Mouse (Mus musculus): ENCODE measurements around the gene Cep170b. TPM values are rescaled to one million over a fixed set of nuclear protein-coding genes. Genes with fewer than 3 reads are reported as not detected.

The Cep170b gene
- polyA plus RNA-seq, 1 experiment: 129 TPM

DNA sequence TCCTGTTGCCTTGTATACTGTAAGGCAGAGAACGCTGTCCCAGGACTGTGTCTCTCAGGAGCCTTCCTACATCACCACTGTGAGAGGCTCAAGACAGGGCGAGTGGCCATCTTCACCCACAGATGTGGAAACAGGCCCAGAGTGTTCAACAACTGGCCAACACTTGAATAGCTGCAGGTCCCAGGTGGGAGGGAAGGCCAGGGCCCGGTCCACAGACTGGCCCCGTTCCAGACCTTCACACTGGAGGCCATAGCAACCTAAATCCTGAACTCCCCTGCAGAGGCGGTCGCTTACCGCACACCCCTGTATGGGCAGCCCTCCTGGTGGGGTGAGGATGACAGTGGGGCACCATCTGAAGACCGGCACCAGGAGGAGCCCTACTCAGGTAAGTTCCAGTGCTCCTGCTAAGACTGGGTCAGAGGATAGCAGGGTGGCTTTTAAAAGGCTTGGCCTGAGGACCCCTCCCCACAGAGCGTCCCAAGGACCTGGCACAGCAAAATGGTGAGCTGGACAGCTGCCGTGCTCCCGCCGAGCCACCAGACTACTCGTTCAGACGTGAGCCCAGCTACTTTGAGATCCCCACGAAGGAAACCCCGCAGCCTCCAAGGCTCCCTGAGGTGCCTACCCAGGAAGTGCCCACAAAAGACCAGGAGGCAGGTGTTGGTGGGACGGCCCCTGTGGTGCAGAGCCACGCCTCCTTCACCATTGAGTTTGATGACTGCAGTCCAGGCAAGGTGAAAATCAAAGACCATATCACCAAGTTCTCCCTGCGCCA is 14.8 kb downstream of the Cep170b start:
- Histone ChIP-seq H3K27ac (ENCODE audit: insufficient read depth, low read length) (no peak overlapping the region), H3K4me3 (ENCODE audit: insufficient read depth, low read length) (no peak overlapping the region), H3K4me1 (ENCODE audit: control insufficient read depth, insufficient read depth, low read length) (no peaks in the 10 kb centered on the region)
- TF ChIP-seq CTCF (IDR thresholded peaks at IDR 0.05; ENCODE audit: extremely low read depth, insufficient read depth, low read length) (no peak), POLR2A (IDR thresholded peaks at IDR 0.05; ENCODE audit: extremely low read depth, insufficient read depth, low read length) (no peak)

GRCm38 (mm10) chr12:112735896-112736635 is 15.8 kb downstream of the Cep170b start:
- Histone ChIP-seq H3K4me3 (ENCODE audit: insufficient read depth, low read length) (no peak overlapping the region), H3K27ac (ENCODE audit: insufficient read depth, low read length) (no peak overlapping the region), H3K4me1 (ENCODE audit: control insufficient read depth, insufficient read depth, low read length) (no peaks in the 10 kb centered on the region)
- TF ChIP-seq POLR2A (IDR thresholded peaks at IDR 0.05; ENCODE audit: extremely low read depth, insufficient read depth, low read length) (no peak), CTCF (IDR thresholded peaks at IDR 0.05; ENCODE audit: extremely low read depth, insufficient read depth, low read length) (no peak)

DNA sequence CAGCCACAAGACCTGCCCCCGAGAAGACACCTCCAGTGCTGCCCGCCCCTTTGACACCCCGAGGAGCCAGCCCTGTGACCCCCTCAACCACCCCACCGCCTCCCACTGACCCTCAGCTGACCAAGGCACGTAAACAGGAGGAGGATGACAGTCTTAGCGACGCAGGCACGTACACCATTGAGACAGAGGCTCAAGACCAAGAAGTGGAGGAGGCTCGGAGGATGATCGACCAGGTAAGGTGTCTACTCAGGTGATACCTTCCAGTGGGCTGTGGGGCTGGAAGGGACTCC is 16.3 kb downstream of the Cep170b start:
- H3K4me3 ChIP-seq (ENCODE audit: insufficient read depth, low read length): no peak overlapping the region
- H3K4me1 ChIP-seq (ENCODE audit: control insufficient read depth, insufficient read depth, low read length): no peaks in the 10 kb centered on the region
- TF ChIP-seq CTCF (IDR thresholded peaks at IDR 0.05; ENCODE audit: extremely low read depth, insufficient read depth, low read length) (no peak), POLR2A (IDR thresholded peaks at IDR 0.05; ENCODE audit: extremely low read depth, insufficient read depth, low read length) (no peak)
- H3K27ac ChIP-seq (ENCODE audit: insufficient read depth, low read length): no peak overlapping the region

DNA sequence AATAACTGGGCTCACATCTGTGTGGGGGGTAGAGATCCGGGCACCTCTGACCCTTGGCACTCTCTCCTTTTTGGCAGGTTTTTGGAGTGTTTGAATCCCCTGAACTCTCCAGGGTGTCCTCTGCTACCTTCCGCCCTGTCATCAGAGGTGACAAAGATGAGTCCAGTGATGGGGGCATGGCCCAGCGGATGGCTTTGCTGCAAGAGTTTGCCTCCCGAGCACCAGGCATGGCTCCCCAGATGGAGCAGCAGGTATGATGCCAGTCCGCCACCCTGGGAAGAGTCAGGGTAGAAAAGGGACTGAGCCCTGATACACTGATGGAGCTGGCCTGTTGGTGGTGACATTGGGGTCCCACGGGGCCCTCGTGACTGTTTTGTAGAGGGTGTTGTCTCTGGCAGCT is 16.8 kb downstream of the Cep170b start:
- no peak overlapping the region for H3K27ac ChIP-seq (ENCODE audit: insufficient read depth, low read length)
- no peak overlapping the region for H3K4me3 ChIP-seq (ENCODE audit: insufficient read depth, low read length)
- TF ChIP-seq POLR2A (IDR thresholded peaks at IDR 0.05; ENCODE audit: extremely low read depth, insufficient read depth, low read length) (no peak), CTCF (IDR thresholded peaks at IDR 0.05; ENCODE audit: extremely low read depth, insufficient read depth, low read length) (no peak)
- H3K4me1 ChIP-seq (ENCODE audit: control insufficient read depth, insufficient read depth, low read length): no peaks in the 10 kb centered on the region

GRCm38 (mm10) chr12:112737761-112738160 is 17.5 kb downstream of the Cep170b start:
- Histone ChIP-seq H3K4me3 (ENCODE audit: insufficient read depth, low read length) (no peak overlapping the region), H3K27ac (ENCODE audit: insufficient read depth, low read length) (no peak overlapping the region), H3K4me1 (ENCODE audit: control insufficient read depth, insufficient read depth, low read length) (no peaks in the 10 kb centered on the region)
- no peak for TF ChIP-seq POLR2A (IDR thresholded peaks at IDR 0.05; ENCODE audit: extremely low read depth, insufficient read depth, low read length)
- no peak for TF ChIP-seq CTCF (IDR thresholded peaks at IDR 0.05; ENCODE audit: extremely low read depth, insufficient read depth, low read length)

DNA sequence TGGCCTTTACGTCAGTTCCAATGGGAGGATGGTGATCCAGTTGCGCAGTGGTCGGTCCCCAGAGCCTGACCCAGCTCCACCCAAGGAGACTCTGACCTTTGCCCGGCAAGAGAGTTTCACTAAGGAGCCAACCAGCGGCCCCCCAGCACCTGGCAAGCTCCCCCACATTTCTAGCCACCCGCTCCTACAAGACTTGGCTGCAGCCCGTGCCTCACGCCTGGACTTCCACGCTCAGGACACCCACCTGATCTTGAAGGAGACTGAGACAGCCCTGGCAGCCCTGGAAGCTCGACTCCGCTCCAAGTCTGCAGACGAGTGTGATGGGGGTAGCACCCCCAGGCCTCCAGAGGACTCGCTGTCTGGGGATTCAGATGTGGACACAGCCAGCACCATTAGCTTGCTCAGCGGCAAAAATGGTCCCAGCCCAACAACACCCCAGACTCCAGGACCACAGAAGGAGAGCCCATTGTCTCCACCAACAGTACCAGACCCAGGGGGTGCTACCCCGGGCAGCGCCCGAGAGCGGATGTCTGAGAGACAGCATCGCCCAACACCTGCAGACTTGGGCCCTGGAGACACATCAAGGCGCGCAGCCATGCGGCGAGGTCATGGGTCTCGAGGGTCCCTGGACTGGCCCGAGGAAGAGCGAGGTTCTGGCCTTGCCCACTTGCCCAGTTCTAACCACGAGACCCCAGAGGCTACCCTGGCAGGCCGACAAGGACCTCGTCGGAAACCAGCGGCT is 18.2 kb downstream of the Cep170b start:
- TF ChIP-seq CTCF (IDR thresholded peaks at IDR 0.05; ENCODE audit: extremely low read depth, insufficient read depth, low read length) (no peak), POLR2A (IDR thresholded peaks at IDR 0.05; ENCODE audit: extremely low read depth, insufficient read depth, low read length) (no peak)
- H3K27ac ChIP-seq (ENCODE audit: insufficient read depth, low read length): no peak overlapping the region
- H3K4me1 ChIP-seq (ENCODE audit: control insufficient read depth, insufficient read depth, low read length): no peaks in the 10 kb centered on the region
- no peak overlapping the region for H3K4me3 ChIP-seq (ENCODE audit: insufficient read depth, low read length)

DNA sequence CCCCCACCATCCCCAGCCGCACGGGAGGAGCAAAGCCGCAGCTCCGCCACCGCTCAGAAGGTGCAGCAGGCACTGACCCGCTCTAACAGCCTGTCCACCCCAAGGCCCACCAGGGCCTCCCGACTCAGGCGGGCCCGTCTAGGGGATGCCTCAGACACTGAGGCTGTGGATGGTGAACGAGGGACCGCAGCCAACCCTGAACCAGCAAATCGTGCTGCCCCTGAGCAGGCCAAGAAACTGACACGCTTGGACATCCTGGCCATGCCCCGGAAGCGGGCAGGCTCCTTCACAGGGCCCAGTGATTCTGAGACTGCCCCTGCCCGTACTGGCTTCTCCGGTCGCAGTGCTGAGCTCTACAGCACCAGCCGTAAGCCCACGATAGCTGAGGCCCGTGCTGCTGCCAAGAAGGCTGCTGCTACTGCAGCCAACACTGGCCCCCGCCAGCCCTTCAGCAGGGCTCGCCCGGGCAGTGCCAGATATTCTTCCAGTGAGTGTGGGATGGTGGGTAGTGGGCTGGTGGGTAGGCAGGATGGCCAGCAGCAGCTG is 18.8 kb downstream of the Cep170b start:
- TF ChIP-seq CTCF (IDR thresholded peaks at IDR 0.05; ENCODE audit: extremely low read depth, insufficient read depth, low read length) (no peak), POLR2A (IDR thresholded peaks at IDR 0.05; ENCODE audit: extremely low read depth, insufficient read depth, low read length) (no peak)
- Histone ChIP-seq H3K4me1 (ENCODE audit: control insufficient read depth, insufficient read depth, low read length) (no peaks in the 10 kb centered on the region), H3K27ac (ENCODE audit: insufficient read depth, low read length) (no peak overlapping the region), H3K4me3 (ENCODE audit: insufficient read depth, low read length) (no peak overlapping the region)

- no peak overlapping the region for H3K4me3 ChIP-seq (ENCODE audit: insufficient read depth, low read length)
- H3K27ac ChIP-seq (ENCODE audit: insufficient read depth, low read length): no peak overlapping the region
- no peaks in the 10 kb centered on the region for H3K4me1 ChIP-seq (ENCODE audit: control insufficient read depth, insufficient read depth, low read length)
- TF ChIP-seq POLR2A (IDR thresholded peaks at IDR 0.05; ENCODE audit: extremely low read depth, insufficient read depth, low read length) (no peak), CTCF (IDR thresholded peaks at IDR 0.05; ENCODE audit: extremely low read depth, insufficient read depth, low read length) (no peak)
These were observed 22.5 kb downstream of the Cep170b start for GRCm38 (mm10) chr12:112742768-112743167.

GRCm38 (mm10) chr12:112743168-112743975 is 23.1 kb downstream of the Cep170b start:
- Histone ChIP-seq H3K27ac (ENCODE audit: insufficient read depth, low read length) (no peak overlapping the region), H3K4me3 (ENCODE audit: insufficient read depth, low read length) (no peak overlapping the region), H3K4me1 (ENCODE audit: control insufficient read depth, insufficient read depth, low read length) (no peaks in the 10 kb centered on the region)
- TF ChIP-seq POLR2A (IDR thresholded peaks at IDR 0.05; ENCODE audit: extremely low read depth, insufficient read depth, low read length): no peak
- TF ChIP-seq CTCF (IDR thresholded peaks at IDR 0.05; ENCODE audit: extremely low read depth, insufficient read depth, low read length): peak; percentile 81
